Mouse (Mus musculus) heart, adult 2 months (tissue): ENCODE data around the gene Cgnl1.

Experiments used
- CTCF ChIP-seq: fragments of 200-600 bp; IDR thresholded peaks from 2 replicates; pipeline ENCODE4 v1.8.1; 2022; ENCODE audit warnings: antibody characterized with exemption, mild to moderate bottlenecking, moderate library complexity
- EP300 ChIP-seq: fragments of 200-500 bp; IDR thresholded peaks from 2 replicates; pipeline ENCODE4 v1.6.1; 2011; ENCODE audit warnings: low read depth, low read length, control low read depth; ENCODE audit not compliant: insufficient read depth
- POLR2A ChIP-seq: fragments of 200-500 bp; IDR thresholded peaks from 2 replicates; pipeline ENCODE4 v1.6.1; 2011; ENCODE audit warnings: mild to moderate bottlenecking, low read depth, low read length, control low read depth; ENCODE audit not compliant: insufficient read depth

DNA sequence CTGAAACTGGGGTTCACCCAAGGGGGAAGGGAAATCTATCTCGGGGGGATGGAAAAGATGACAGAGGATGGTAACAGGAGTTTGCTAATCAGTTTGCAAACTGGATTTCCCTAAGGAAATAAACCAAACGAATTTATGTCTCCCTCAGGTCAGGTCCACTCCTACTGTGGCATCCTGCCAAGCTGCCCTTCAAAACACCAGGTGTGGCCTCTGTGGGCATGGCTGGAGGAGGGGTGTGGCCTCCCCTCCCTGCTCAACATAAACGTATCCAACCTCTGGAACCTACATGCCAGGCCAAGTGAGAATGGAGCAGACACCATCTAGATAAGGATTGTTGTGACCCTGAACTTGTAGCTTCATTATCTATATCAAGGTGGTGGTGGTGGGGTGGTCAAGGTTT, 185.0 kb downstream of the Cgnl1 start:
- TF ChIP-seq CTCF (no peak), POLR2A (no peak), EP300 (no peak)
